Mouse (Mus musculus) liver, embryonic 15.5 days (tissue): Measurements from ENCODE around the gene Gm21969. TPM values are rescaled to one million over a fixed set of nuclear protein-coding genes. Genes with fewer than 3 reads are reported as not detected.

Source experiments
- ATAC-seq: fragments of 200-750 bp; cut with Nextera tagmentation; 2 replicates; pipeline ENCODE4 v1.8.0; 2017; ENCODE audit warnings: moderate number of reproducible peaks, mild to moderate bottlenecking, moderate library complexity; ENCODE audit not compliant: insufficient read depth
- H3K27ac ChIP-seq: fragments of 300-500 bp; sonication (generic); replicated peaks from 2 replicates; pipeline ENCODE4 v1.5.1; 2015; ENCODE audit warnings: mild to moderate bottlenecking, inconsistent platforms
- H3K27me3 ChIP-seq: fragments of 300-500 bp; sonication (generic); 2 replicates; pipeline ENCODE4 v1.6.1; 2015; ENCODE audit warnings: mild to moderate bottlenecking, inconsistent platforms
- H3K36me3 ChIP-seq: fragments of 300-500 bp; sonication (generic); replicated peaks from 2 replicates; pipeline ENCODE4 v1.6.1; 2015; ENCODE audit warnings: moderate library complexity, mild to moderate bottlenecking, inconsistent platforms
- H3K4me1 ChIP-seq: fragments of 300-500 bp; sonication (generic); replicated peaks from 2 replicates; pipeline ENCODE4 v1.6.1; 2015; ENCODE audit warnings: inconsistent platforms
- H3K4me2 ChIP-seq: fragments of 300-500 bp; sonication (generic); 2 replicates; pipeline ENCODE4 v1.6.1; 2015; ENCODE audit warnings: moderate library complexity, mild to moderate bottlenecking, inconsistent platforms
- H3K4me3 ChIP-seq: fragments of 300-500 bp; sonication (generic); replicated peaks from 2 replicates; pipeline ENCODE4 v1.5.1; 2015; ENCODE audit warnings: mild to moderate bottlenecking, inconsistent platforms
- H3K9ac ChIP-seq: fragments of 300-500 bp; sonication (generic); 2 replicates; pipeline ENCODE4 v1.6.1; 2015; ENCODE audit warnings: moderate library complexity, mild to moderate bottlenecking, inconsistent platforms
- H3K9me3 ChIP-seq: fragments of 300-500 bp; sonication (generic); replicated peaks from 2 replicates; pipeline ENCODE4 v1.6.1; 2016; ENCODE audit warnings: inconsistent platforms
- WGBS: fragments of 180-500 bp; shearing (Covaris S2); methylation state at CpG from one replicate; pipeline ENCODE4 v1.1.7; 2015; ENCODE audit warnings: mixed read lengths; ENCODE audit not compliant: insufficient replicate concordance; 5-methylcytosine and 5-hydroxymethylcytosine counted together
- microRNA-seq: library from miRNA; unstranded; fragments of <30 nt; microRNA quantifications from one replicate; pipeline ENCODE4, GENCODE M21; 2016
- polyA plus RNA-seq: library from polyadenylated mRNA; unstranded; fragments of >200 nt; fragmentation: Nextera tagmentation; extraction: Ambion mirVana; gene quantifications from 2 replicates; pipeline ENCODE4 v1.2.1, GENCODE M21; 2015

The Gm21969 gene
- polyA plus RNA-seq, 1 experiment from 2014 or later: not detected

DNA sequence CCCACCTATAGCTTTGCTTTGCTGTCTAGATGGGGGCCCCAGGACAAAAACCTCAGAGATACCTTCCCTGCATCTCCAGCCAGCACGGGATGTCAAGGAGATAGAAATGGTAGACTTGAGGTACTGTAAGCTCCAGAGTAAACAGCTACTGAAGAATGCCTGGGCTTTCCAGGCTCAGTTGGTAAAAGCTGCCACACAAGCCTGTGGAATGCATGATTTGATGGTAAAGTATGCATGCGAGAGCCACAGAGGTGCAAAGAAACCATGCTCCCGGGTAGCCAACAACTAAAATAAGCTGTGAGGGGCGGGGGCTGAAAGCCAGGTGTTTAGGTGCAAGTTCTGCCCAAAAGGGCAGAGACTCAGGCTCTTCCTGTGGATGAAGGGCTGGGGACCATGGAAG lies 99.9 kb downstream of the Gm21969 start:
- H3K36me3 ChIP-seq: no peaks in the 10 kb centered on the region
- whole genome bisulfite sequencing: 35% methylated on average over 4 of the region's 4 CpGs
- no peak overlapping the region for H3K4me2 ChIP-seq
- 0 out of 2 replicates have a peak, but pooled peaks cover under 1% of the 10 kb centered on the region for H3K27me3 ChIP-seq
- H3K4me1 ChIP-seq: no peaks in the 10 kb centered on the region
- H3K9me3 ChIP-seq: no peaks in the 10 kb centered on the region
- no peak overlapping the region for H3K4me3 ChIP-seq
- no peak overlapping the region for H3K27ac ChIP-seq
- no peak for ATAC-seq
- H3K9ac ChIP-seq: no peak overlapping the region

GRCm38 (mm10) chr4:139703468-139703867 lies 100.5 kb downstream of the Gm21969 start:
- H3K4me2 ChIP-seq: no peak overlapping the region
- H3K4me3 ChIP-seq: no peak overlapping the region
- no peaks in the 10 kb centered on the region for H3K27me3 ChIP-seq
- 68% methylated on average over 11 of the region's 11 CpGs for whole genome bisulfite sequencing
- H3K9ac ChIP-seq: no peak overlapping the region
- no peak for ATAC-seq
- H3K9me3 ChIP-seq: no peaks in the 10 kb centered on the region
- H3K4me1 ChIP-seq: no peaks in the 10 kb centered on the region
- no peaks in the 10 kb centered on the region for H3K36me3 ChIP-seq
- H3K27ac ChIP-seq: no peak overlapping the region

GRCm38 (mm10) chr4:139705986-139706385 lies 103.0 kb downstream of the Gm21969 start:
- Histone ChIP-seq H3K36me3 (no peaks in the 10 kb centered on the region), H3K4me1 (no peaks in the 10 kb centered on the region), H3K4me2 (no peak overlapping the region), H3K9ac (no peak overlapping the region), H3K4me3 (no peak overlapping the region), H3K27me3 (no peaks in the 10 kb centered on the region), H3K9me3 (no peaks in the 10 kb centered on the region), H3K27ac (no peak overlapping the region)
- ATAC-seq: no peak
- 56% methylated on average over 5 of the region's 5 CpGs for WGBS

- Histone ChIP-seq H3K4me1 (no peaks in the 10 kb centered on the region), H3K9ac (no peak overlapping the region), H3K9me3 (no peaks in the 10 kb centered on the region), H3K27ac (no peak overlapping the region), H3K36me3 (no peaks in the 10 kb centered on the region), H3K4me2 (no peak overlapping the region), H3K27me3 (no peaks in the 10 kb centered on the region), H3K4me3 (no peak overlapping the region)
- WGBS: 42% methylated on average over 25 of the region's 25 CpGs
- ATAC-seq: no peak
Measured at GRCm38 (mm10) chr4:139710467-139711334, 107.7 kb downstream of the Gm21969 start.

Small RNAs within 50 kb of the gene (microRNA-seq; reads per million reads assigned to microRNA genes)
- gene Gm25571 (not detected), gene Mir7020 (1.5 reads per million)

Other genes with a start within 250 kb of the Gm21969 start
- gene Iffo2, start 72.6 kb upstream of the Gm21969 start, polyA plus RNA-seq: 0.69 and 1.1 TPM in 2 replicates
- gene Aldh4a1, start 19.7 kb downstream of the Gm21969 start, polyA plus RNA-seq: 85.0 and 99.8 TPM in 2 replicates
- not detected in 2 replicates for gene Tas1r2, start 50.4 kb downstream of the Gm21969 start, polyA plus RNA-seq
- gene Pax7, start 230.3 kb downstream of the Gm21969 start, polyA plus RNA-seq: 0.03 and 0.05 TPM in 2 replicates